Mouse (Mus musculus): ENCODE results near the gene Gm11562. TPM values are rescaled to one million over a fixed set of nuclear protein-coding genes. Genes with fewer than 3 reads are reported as not detected.
"Not testable (repeated sequence)": the region's sequence is repeated elsewhere in the genome, so short reads cannot be mapped to it uniquely, and the experiment has no call there.

The Gm11562 gene
- polyA plus RNA-seq, 1 experiment = not detected

DNA sequence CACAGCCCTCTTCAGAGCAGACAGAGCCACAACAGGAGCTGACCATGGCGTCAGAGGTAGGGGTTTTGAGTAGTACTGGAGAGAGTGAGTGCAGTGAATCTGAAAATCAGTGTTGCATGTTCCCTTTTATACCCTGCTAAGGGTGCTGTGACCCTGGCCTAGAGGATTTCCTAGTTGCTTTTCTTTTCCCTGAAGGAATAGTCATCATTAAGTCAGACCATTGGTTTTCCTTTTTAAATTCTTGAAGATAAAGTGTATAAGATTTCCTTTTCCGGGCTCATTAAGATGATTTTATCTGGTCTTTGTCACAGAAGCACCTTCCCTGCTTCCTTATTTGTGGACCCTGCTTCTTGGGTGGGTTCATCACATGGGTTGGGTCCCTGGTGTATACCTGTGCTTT lies 29.9 kb upstream of the Gm11562 start, which contains the start of gene Gm11555:
Gm11555 (minus strand) TSS at position 101 of the 400 bp plus-strand sequence.
- H3K9me3 ChIP-seq (replicated peaks; ENCODE audit: control insufficient read depth, insufficient read depth, low read length, poor library complexity, severe bottlenecking) = peaks cover 3% of the 10 kb centered on the region; the same call in 1 of the 2 replicates
- H3K27me3 ChIP-seq (ENCODE audit: control insufficient read depth, insufficient read depth, low read length, poor library complexity, severe bottlenecking) = no peaks in the 10 kb centered on the region
- no peak within 1 kb of the TSS for H3K4me3 ChIP-seq (ENCODE audit: low read depth, low read length)
- TF ChIP-seq CTCF (IDR thresholded peaks at IDR 0.05; ENCODE audit: low read depth, low read length) (no peak), POLR2A (IDR thresholded peaks at IDR 0.05; ENCODE audit: insufficient read depth, low read length) (no peak), EP300 (IDR thresholded peaks at IDR 0.05; ENCODE audit: insufficient read depth, low read depth, low read length) (no peak)
- H3K27ac ChIP-seq (ENCODE audit: insufficient read depth, low read length) = no peak within 1 kb of the TSS
- H3K9ac ChIP-seq (ENCODE audit: low read depth, poor library complexity, severe bottlenecking) = no peak within 1 kb of the TSS
- no peaks in the 10 kb centered on the region for H3K4me1 ChIP-seq (ENCODE audit: control insufficient read depth, insufficient read depth, low read length)
- no peaks in the 10 kb centered on the region for H3K36me3 ChIP-seq (ENCODE audit: control insufficient read depth, insufficient read depth, low read length, poor library complexity, severe bottlenecking)

DNA sequence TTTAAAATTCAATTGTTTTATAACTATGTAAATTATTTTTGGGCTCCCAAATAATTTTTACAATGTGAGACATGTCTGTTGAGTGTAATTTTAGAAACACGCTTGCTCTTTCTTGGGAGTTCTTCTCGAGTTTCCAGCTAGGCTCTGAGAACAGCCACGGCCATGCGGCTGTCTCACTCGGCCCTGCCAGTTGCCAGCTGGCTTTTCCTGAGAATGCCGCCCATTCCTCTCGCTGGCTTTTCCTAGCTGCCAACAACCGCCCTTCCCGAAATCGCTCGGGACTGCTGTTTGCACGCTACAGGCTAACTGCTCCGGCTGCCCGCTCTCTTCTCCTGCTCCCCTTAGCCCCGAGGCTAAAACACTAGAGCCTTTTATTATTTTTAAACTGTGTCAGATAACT lies 26.2 kb upstream of the Gm11562 start:
- no peaks in the 10 kb centered on the region for H3K36me3 ChIP-seq (ENCODE audit: control insufficient read depth, insufficient read depth, low read length, poor library complexity, severe bottlenecking)
- H3K4me1 ChIP-seq (ENCODE audit: control insufficient read depth, insufficient read depth, low read length) = no peaks in the 10 kb centered on the region
- no peaks in the 10 kb centered on the region for H3K27me3 ChIP-seq (ENCODE audit: control insufficient read depth, insufficient read depth, low read length, poor library complexity, severe bottlenecking)
- H3K27ac ChIP-seq (ENCODE audit: insufficient read depth, low read length) = no peak overlapping the region
- TF ChIP-seq CTCF (IDR thresholded peaks at IDR 0.05; ENCODE audit: low read depth, low read length) = no peak
- peaks cover 3% of the 10 kb centered on the region; the same call in 1 of the 2 replicates for H3K9me3 ChIP-seq (replicated peaks; ENCODE audit: control insufficient read depth, insufficient read depth, low read length, poor library complexity, severe bottlenecking)
- no peak overlapping the region for H3K9ac ChIP-seq (ENCODE audit: low read depth, poor library complexity, severe bottlenecking)
- H3K4me3 ChIP-seq (ENCODE audit: low read depth, low read length) = no peak overlapping the region

DNA sequence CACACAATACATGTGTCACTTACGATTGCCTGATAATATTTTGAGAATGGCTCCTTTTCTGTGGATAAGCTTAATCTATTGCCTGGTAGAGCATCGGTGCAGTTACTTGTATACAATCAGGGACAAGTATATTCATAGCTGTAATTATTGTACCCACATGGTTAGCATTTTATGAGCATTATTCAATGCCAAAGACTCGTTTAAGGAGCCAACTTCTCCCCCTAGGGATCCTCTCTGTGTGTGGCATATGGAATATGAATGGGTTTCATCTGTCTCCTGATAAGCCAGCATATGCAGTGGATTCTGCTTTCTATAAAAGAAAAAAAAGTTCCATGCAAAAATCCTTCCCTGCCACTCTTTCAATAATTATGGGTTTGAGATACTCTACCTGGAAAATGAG lies 24.1 kb upstream of the Gm11562 start:
- no peaks in the 10 kb centered on the region for H3K9me3 ChIP-seq (replicated peaks; ENCODE audit: control insufficient read depth, insufficient read depth, low read length, poor library complexity, severe bottlenecking)
- no peaks in the 10 kb centered on the region for H3K27me3 ChIP-seq (ENCODE audit: control insufficient read depth, insufficient read depth, low read length, poor library complexity, severe bottlenecking)
- no peak overlapping the region for H3K4me3 ChIP-seq (ENCODE audit: low read depth, low read length)
- TF ChIP-seq POLR2A (IDR thresholded peaks at IDR 0.05; ENCODE audit: insufficient read depth, low read length) (no peak), EP300 (IDR thresholded peaks at IDR 0.05; ENCODE audit: insufficient read depth, low read depth, low read length) (no peak), CTCF (IDR thresholded peaks at IDR 0.05; ENCODE audit: low read depth, low read length) (no peak)
- no peak overlapping the region for H3K9ac ChIP-seq (ENCODE audit: low read depth, poor library complexity, severe bottlenecking)
- no peaks in the 10 kb centered on the region for H3K4me1 ChIP-seq (ENCODE audit: control insufficient read depth, insufficient read depth, low read length)
- H3K27ac ChIP-seq (ENCODE audit: insufficient read depth, low read length) = no peak overlapping the region
- H3K36me3 ChIP-seq (ENCODE audit: control insufficient read depth, insufficient read depth, low read length, poor library complexity, severe bottlenecking) = no peaks in the 10 kb centered on the region

- H3K9me3 ChIP-seq (replicated peaks; ENCODE audit: control insufficient read depth, insufficient read depth, low read length, poor library complexity, severe bottlenecking); H3K4me1 ChIP-seq (ENCODE audit: control insufficient read depth, insufficient read depth, low read length); H3K27ac ChIP-seq (ENCODE audit: insufficient read depth, low read length); H3K36me3 ChIP-seq (ENCODE audit: control insufficient read depth, insufficient read depth, low read length, poor library complexity, severe bottlenecking); H3K9ac ChIP-seq (ENCODE audit: low read depth, poor library complexity, severe bottlenecking); H3K4me3 ChIP-seq (ENCODE audit: low read depth, low read length); H3K27me3 ChIP-seq (ENCODE audit: control insufficient read depth, insufficient read depth, low read length, poor library complexity, severe bottlenecking): not testable (repeated sequence)
Measured at GRCm38 (mm10) chr11:99643635-99644139, 23.5 kb upstream of the Gm11562 start, which contains the start of gene Krtap4-7. Gene Krtap4-7, minus strand, starts transcription at chr11:99644089.

DNA sequence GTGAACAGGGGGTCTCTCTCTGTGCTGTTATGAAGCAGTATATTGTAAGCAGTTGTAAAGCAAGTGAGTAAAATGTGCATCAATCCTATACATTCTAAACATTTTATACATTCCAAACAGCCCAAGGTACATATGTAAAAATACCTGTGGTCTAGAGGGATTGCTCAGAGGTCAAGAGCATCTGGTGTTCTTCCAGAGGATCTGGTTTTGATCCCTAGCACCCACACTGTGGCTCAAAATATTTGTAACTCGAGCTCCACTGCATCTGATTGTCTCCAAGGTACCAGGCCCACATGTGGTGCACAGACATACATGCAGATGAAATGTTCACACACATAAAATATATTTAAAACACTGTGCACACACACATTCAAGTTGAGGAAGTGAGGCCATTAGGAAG lies 20.7 kb upstream of the Gm11562 start:
- TF ChIP-seq EP300 (IDR thresholded peaks at IDR 0.05; ENCODE audit: insufficient read depth, low read depth, low read length) (no peak), CTCF (IDR thresholded peaks at IDR 0.05; ENCODE audit: low read depth, low read length) (no peak), POLR2A (IDR thresholded peaks at IDR 0.05; ENCODE audit: insufficient read depth, low read length) (no peak)
- H3K27ac ChIP-seq (ENCODE audit: insufficient read depth, low read length) = no peak overlapping the region

GRCm38 (mm10) chr11:99637086-99637485 lies 16.9 kb upstream of the Gm11562 start:
- no peak for TF ChIP-seq CTCF (IDR thresholded peaks at IDR 0.05; ENCODE audit: low read depth, low read length)
- no peak for TF ChIP-seq EP300 (IDR thresholded peaks at IDR 0.05; ENCODE audit: insufficient read depth, low read depth, low read length)
- no peak for TF ChIP-seq POLR2A (IDR thresholded peaks at IDR 0.05; ENCODE audit: insufficient read depth, low read length)
- Histone ChIP-seq H3K36me3 (ENCODE audit: control insufficient read depth, insufficient read depth, low read length, poor library complexity, severe bottlenecking) (no peaks in the 10 kb centered on the region), H3K27me3 (ENCODE audit: control insufficient read depth, insufficient read depth, low read length, poor library complexity, severe bottlenecking) (no peaks in the 10 kb centered on the region), H3K9me3 (replicated peaks; ENCODE audit: control insufficient read depth, insufficient read depth, low read length, poor library complexity, severe bottlenecking) (no peaks in the 10 kb centered on the region), H3K9ac (ENCODE audit: low read depth, poor library complexity, severe bottlenecking) (no peak overlapping the region), H3K27ac (ENCODE audit: insufficient read depth, low read length) (no peak overlapping the region), H3K4me1 (ENCODE audit: control insufficient read depth, insufficient read depth, low read length) (no peaks in the 10 kb centered on the region), H3K4me3 (ENCODE audit: low read depth, low read length) (no peak overlapping the region)

More for the DNA sequence above, 20.7 kb upstream of the Gm11562 start:
- H3K9ac ChIP-seq (ENCODE audit: low read depth, poor library complexity, severe bottlenecking) = no peak overlapping the region
- no peaks in the 10 kb centered on the region for H3K27me3 ChIP-seq (ENCODE audit: control insufficient read depth, insufficient read depth, low read length, poor library complexity, severe bottlenecking)
- no peaks in the 10 kb centered on the region for H3K36me3 ChIP-seq (ENCODE audit: control insufficient read depth, insufficient read depth, low read length, poor library complexity, severe bottlenecking)
- H3K4me1 ChIP-seq (ENCODE audit: control insufficient read depth, insufficient read depth, low read length) = no peaks in the 10 kb centered on the region
- no peak overlapping the region for H3K4me3 ChIP-seq (ENCODE audit: low read depth, low read length)
- H3K9me3 ChIP-seq (replicated peaks; ENCODE audit: control insufficient read depth, insufficient read depth, low read length, poor library complexity, severe bottlenecking) = no peaks in the 10 kb centered on the region

All from ES-Bruce4 (cell line).